Mouse (Mus musculus): ENCODE measurements at regions not wholly inside any gene's neighbourhood (a gene's known extent, or its start where the extent isn't known, plus 50 kb on each side); places are given as distances from the start of the nearest gene placed in this dataset.

DNA sequence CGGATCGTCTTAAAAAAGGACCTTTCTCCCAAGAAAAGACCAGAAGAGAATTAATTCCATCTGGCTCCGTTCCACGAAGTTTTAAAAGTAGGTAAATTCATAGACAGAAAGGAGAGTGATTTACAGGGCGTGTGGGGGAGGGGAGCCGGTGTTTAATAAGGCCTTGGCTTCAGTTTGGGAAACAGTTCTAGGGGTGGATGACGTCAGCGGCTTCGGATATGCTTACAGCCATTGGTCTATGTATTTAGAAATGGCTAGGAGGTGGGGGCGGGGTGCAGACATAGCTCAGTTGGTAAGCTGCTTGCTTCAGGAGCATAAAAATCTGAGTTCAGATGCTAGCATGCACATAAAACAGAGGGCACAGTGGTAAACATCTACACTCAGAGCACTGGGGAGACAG is 127.0 kb downstream of the Gadd45g start:
- DNase-seq (ENCODE audit: low spot score in 2 of 2), result peak in 1 of 2 experiments; percentile 10

DNA sequence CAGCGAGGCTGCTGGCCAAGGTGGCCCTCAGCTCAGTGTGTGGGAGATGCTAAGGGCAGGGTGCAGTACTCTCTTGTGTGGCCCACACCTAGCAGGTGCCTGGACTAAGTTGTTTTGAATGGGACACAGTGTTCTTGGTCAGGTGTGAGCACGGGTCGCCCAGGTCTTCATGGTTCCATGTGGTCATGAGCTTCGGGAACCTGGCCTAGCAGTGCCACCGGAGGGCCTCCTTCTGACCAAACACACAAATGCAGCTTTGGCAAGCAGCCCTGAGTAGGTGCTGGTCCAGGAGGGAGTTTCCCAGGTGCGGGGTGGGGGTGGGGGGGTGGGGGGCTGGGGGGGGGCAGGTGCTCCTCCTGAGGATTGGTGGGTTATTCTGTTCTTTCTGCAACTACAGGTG is 127.6 kb downstream of the Gadd45g start:
- no peak for DNase-seq (ENCODE audit: low spot score in 2 of 2)

DNA sequence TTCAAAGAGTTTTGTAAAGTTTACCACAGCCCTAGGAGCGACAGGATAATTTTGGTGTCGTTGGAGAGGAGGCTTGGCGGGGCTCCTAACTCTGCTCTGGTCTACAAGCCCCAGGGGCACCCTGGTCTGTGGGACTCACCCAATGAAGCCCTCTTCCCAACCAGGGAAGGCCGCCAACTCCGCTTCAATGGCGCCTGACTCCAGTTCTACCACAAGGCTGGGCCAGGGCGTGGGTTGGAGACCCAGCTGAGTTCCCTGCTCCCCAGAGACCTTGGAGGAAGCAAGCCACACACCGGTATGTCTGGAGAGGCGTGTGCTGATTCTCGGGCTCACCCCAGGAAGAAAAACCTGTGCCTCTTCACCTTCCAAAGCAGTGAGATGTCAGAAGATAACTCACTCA is 128.9 kb downstream of the Gadd45g start:
- no peak for DNase-seq (ENCODE audit: low spot score in 2 of 2)

DNA sequence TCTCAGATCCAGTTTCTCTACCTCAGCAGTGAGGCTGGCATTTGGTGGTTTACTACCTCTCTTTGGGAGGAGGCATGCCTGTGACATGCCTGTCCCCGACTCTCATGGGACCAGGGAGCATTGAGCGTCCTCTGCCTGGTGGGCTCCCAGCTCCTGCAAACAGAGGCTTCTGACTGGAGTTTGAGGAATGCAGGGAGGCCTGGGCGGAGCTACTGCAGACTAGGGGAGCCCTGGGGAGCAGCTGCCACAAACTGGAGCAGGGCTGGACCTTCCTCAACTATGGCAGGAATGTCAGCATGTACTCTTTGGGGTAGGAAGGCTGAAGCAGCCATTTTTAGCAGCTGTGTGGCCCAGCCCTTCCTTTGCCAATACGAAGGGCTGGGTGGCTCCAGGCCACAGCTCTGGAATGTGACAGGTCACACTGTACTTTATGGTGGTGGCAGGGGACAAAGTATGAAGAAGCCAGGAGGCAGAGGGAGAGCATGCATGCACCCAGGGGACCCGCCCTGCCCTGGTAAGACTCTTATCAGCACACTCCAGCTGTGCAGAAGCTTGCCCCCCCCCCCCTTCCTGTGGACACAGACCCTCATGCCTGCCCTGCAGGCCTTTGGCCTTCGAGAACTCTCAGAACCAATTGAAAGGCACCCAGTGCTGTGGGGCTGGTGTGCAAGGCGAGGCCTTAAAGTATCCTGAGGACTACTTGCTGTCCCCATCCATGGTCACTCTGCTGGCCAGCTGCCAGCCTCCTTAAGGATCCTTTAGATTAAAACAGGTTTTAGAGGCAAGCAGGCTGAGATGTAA is 129.5 kb downstream of the Gadd45g start:
- DNase-seq (ENCODE audit: low spot score in 2 of 2), result no peak

DNA sequence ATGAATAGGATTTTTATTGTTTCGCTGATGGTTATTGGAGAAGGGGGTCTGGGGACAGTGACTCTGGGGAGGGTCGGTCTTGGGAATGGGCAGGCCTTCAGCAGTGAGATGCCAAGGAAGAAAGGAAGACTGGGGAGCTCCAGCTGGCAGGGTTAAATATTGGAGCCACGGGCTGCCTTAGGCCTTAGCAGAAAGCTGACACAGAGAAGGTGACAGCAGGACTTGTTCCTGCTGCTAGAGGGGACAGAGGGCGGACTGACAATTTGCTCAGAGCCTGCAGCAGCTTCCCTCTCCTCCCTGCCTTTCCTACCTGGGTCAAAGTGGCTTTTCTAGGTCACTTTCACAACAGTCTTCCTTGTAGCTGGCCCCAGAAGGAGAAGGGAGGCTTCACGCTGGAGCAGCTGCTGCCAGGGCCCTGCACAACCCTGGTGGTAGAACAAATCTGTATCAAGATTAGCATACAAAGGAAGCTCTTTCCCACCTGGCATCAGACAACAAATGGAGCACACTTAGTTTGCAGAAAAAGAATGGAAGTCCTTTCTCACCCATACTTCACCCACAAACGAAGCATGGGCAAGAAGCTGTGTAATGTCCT is 130.2 kb downstream of the Gadd45g start:
- no peak for DNase-seq (ENCODE audit: low spot score in 2 of 2)

DNA sequence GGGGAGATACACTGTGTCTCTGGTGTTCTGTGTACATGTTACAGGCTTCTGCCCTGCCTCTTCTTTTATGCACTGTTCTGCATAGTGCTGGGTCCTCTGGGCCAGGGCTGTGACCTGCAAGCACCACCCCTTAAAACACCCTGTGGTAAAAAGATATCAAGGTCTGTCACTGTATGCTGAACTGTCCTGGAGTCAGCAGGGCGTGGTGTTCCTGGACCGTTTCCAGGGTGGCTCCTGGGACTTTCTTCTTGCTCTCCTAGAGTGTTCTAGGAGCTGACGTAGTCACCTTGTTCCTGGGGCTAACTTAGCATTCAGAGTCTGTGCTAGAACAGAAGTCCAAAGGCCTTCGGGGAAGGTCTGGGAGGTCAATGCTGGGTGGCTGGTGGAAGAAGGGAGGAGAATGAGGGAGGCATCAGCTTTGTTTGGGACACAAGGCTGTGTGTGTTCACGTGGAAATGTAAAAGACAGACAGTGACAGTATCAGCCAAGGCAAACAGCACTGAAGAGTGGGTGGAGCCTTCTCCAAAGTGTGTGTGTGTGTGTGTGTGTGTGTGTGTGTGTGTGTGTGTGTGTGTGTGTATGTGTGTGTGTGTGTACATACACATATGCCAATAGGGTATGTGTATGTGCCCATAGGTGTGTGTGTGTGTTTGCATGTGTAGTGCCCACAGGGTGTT is 133.0 kb downstream of the Gadd45g start:
- no peak for DNase-seq (ENCODE audit: low spot score in 2 of 2)

DNA sequence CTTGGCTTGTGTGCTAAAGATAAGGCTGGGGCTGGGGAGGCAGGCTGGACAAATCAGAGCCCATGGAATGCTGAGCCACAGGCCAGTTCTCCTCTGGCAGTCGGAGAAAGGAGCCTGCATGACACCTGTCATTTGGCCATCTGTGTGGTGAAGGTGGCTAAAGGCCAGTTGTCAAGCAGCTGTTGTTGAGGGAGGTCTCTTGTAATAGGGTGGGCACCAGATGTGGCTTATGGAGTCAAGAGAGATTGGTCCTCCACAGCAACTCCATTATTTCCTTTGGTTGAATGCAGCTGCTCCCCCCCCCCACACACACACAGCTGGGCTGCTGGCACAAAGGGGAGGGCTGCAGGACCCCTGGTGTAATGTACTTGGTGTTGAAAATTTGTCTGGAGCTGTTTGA is 133.9 kb downstream of the Gadd45g start:
- DNase-seq (ENCODE audit: low spot score in 2 of 2), result no peak

DNA sequence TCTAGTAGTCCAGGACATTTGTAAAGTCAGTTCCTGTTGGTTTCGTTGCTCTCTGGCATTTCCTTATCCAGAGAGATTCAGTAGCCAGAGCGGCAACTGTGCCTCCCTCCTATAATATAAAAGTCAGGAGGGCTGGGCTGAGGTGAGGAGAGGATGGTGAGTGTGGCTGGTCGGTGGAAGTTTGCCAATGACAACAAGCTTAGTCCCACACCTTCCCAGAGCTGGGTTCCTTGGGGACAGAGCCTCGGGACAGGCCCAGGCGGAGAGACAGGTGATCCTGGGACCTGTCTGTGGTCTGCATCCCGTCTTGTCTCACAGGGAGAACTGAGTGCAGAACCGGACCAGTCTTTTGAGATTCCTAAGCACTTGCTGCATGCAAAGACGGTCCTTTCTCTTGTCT is 136.5 kb downstream of the Gadd45g start:
- DNase-seq (ENCODE audit: low spot score in 2 of 2), result no peak

DNA sequence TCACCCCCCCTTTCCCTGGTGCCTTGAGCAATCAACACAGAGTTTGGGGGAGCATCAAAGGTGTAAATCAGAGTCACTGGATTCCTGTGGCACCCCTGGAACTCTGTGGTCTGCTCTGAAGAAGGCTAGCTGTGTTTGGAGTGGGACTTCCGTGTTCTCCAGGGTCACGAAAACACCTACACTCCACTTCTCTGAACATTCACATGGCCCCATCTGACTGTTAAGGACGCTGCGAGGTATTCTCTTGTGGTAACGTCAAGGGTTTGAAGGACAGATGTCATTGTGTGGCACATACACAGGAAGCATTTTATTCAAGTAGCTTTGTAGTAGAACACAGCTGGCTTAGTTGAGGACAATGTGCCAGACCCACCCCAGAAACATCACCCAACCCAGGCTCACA is 137.1 kb downstream of the Gadd45g start:
- DNase-seq (ENCODE audit: low spot score in 2 of 2), result no peak

DNA sequence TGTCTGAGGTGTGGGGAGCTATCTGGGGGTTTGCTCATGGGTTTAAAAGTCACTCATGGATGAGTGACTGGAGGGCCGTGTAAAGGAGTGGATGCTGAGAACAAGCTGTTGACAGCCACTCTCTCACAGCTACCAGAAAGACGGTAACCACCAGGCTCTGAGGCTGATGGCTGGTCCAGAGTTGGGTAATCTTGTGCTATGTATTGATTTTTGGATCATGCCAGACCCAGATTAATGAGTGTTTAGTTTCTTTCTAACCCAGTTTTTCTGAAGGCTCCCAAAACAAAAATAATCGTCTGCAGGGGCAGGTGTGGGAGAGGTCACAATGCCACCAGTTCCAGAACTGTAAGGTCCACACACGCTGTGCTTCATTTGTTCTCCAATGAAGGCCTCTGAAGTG is 144.9 kb downstream of the Gadd45g start:
- no peak for DNase-seq (ENCODE audit: low spot score in 2 of 2)

DNA sequence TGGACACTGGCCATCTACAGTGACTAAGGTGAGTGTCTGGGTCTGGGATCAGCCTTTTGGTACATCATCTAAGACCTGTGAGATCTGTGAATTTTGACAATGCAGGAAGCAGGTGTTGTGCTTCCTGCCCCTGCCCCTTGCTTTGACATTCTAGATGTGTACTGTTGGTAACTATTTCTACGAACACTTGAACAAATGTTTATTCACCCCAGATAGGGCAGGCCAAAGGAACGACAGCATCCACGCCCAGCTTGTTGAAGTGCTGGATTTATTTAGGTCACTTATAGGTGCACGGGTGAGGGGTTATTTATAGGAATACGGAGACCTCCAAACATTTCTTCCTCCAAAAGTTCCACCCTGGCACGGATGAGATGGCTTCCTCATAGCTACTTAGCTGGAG is 146.4 kb downstream of the Gadd45g start:
- DNase-seq (ENCODE audit: low spot score in 2 of 2), result no peak

DNA sequence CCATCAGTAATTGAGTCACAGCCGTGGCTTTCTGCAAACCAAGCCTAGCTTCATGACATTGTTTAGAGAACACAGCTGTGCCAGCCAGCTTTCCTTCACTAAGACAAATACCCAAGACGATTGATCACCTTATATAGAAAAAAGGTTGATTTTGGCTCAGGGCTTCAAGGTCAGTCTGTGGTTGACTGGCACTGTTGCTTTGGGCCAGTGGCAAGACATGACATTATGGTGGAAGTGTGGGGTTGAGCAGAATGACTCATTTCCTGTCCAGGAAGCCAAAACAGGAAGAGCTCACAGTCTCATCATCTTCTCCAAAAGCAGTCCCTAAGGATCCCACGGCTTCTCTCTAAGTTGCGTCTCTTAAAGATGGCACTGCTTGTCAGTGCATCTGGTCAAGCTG is 149.7 kb downstream of the Gadd45g start:
- DNase-seq (ENCODE audit: low spot score in 2 of 2), result no peak

DNA sequence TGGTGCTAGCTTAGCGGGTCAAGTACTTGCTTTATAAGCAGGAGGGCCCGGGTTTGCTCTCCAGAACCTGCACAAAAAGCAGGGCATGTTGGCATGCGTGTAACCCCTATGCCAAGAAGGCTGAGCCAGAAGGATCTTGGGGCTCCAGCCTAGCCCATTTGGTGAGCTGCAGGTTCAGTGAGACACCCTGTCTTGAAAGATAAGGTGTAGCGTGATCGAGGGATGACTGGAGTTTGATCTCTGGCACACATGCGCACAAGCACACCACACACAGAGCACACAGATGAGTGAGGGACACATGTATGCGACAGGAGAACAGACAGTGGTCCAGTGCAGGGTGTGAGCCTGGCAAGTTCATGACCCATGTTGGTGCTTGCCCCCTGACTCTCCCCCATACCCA is 152.1 kb downstream of the Gadd45g start:
- no peak for DNase-seq (ENCODE audit: low spot score in 2 of 2)

DNA sequence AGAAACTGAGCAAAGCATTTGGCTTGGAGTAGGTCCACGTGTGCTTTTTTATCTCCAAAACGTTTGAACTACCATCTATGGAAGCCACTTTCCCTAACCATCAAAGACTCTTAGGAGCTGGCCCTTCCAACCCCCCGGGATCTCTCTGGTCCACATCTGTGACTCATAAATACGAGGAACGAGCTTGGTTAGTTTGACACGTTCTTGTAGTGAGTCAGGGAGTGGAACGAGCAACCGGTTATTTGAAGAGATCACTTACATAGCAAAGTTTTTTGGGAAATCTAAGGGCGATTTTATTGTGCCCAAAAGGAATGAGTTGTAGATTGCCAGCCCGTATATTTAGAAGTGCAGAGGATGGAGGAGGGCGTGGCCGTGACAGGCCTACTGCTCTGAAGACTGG is 155.3 kb downstream of the Gadd45g start:
- no peak for DNase-seq (ENCODE audit: low spot score in 2 of 2)

DNA sequence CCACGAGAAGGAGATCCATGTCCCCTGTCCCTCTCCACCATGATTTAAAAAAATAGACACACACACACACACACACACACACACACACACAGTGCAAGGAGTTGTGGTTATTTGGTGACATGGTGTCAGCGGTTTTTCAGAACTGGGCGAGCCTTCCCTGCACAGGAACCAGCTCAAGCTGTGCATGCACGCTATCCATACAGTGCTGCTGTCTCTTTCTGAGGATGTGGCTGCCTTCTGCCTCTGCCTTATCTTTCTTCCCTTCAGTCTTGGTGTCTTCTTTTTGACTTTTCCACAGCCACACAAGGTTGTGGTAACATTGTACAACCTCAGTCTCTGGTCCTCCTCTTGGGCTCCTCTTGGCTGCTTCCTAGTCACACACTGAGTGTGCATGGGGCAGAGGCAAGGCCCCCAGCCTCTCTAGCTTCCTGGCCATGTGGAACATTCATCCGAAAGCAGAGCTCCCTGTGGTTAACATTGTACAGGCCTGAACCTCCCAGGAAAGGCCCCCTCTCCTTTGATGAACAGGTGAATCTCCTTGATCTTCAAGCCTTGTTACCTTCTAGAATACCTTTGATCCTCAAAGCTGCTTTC is 157.6 kb downstream of the Gadd45g start:
- no peak for DNase-seq (ENCODE audit: low spot score in 2 of 2)

DNA sequence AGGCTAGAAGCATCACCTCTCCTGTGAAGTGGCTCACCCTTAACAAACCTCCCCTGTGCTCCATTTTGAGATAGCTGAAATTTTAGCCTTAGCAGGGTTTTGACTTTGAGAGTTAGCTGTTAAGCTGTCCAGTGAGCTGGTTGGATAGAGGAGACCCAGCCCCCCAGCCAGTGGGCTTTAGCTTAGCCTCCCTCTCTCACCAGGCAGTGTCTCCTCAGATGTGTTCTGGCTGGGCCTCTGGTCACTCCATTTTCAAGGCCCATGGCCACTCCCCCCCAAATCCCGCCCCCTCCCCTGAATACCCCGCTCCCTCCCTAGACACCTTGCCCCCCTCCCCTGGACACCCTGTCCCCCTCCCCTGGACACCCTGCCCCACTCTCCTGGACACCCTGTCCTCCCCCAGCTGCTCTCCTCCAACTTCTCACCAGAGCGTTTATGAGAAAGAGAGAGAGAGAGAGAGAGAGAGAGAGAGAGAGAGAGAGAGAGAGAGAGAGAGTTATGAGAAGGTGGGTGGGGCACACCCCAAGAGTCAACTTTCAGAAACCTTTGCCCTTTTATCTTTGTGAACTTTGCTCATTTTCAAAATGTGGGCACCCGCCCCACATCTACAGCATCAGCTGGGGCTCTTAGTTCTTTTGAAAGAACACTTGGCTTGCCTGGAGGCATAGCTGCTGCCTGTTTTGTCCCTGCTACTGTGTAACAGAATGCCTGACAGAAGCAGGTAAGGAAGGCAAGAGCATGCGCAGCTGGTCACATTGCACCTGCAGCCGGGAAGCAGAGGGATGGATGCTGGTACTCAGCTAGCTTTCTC is 161.3 kb downstream of the Gadd45g start:
- no peak for DNase-seq (ENCODE audit: low spot score in 2 of 2)

DNA sequence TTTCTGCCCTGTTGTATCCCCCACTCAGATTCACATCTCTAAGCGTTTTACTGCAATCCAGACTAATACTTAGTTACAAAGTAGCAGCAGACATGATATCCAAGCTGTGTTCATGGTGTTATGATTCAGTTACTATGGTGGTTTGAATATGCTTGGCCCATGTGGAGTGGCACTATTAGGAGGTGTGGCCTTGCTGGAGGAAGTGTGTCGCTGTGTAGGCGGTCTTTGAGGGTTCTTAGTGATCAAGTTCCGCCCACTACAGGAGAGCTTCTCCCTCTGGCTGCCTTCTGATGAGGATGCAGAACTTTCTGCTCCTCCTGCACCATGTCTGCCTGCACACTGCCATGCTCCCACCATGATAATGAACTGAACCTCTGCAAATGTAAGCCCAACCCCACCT is 162.8 kb downstream of the Gadd45g start:
- DNase-seq (ENCODE audit: low spot score in 2 of 2), result no peak

DNA sequence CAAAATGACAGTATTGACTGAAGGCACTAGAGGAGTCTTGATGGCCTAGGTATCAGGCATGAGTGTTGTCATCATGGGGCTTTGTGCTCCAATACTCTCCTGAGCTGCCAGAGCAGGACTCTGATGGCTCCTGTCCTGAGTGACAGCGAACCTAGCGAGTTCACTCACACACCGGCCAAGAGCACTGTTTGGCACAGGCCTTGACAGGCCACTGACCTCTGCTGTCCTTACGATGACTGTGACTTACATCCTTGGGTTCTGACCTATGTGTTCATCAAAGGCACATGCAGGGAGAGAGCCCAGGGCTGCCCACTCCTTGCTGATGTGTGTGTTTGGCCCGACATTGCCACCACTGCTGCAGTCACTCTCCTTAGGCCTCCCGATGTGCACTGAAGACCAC is 163.3 kb downstream of the Gadd45g start:
- DNase-seq (ENCODE audit: low spot score in 2 of 2), result no peak

DNA sequence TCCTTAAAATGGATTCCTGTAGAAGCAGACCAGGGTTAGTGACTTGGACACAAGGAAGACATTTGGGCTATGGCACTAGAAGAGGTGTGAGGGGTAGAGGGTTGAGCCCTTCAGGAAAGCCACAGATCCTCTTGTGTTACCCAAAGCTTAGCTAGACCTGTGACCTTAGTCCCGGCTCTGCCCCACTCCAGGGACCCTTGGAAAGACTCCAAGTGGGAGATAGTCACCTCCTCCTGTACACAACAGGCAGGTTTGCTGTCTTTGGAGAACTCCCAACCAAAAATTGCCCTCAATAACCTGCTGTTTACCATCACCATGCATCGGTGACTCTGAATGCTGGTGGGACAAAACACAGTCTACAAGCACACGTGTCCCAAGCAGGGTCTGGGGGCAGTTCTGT is 164.5 kb downstream of the Gadd45g start:
- no peak for DNase-seq (ENCODE audit: low spot score in 2 of 2)

DNA sequence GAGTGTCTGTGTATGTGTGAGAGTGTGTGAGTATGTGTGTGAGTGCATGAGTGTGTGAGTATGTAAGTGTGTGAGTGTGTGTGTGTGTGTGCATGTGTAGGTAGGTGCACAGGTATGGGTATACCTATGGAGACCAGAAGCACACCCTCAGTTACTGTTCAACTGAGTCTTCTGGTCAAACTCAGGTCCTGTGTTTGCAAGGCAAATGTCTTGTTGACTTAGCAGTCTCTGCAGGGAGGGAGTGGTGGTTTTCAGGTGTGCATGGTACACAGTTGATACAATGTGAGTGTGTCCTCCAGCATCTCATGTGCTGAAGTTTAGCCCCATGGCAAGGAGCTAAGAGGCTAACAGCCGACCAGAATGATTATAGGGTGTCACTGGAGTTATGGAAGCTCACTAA is 166.7 kb downstream of the Gadd45g start:
- DNase-seq (ENCODE audit: low spot score in 2 of 2), result no peak

DNA sequence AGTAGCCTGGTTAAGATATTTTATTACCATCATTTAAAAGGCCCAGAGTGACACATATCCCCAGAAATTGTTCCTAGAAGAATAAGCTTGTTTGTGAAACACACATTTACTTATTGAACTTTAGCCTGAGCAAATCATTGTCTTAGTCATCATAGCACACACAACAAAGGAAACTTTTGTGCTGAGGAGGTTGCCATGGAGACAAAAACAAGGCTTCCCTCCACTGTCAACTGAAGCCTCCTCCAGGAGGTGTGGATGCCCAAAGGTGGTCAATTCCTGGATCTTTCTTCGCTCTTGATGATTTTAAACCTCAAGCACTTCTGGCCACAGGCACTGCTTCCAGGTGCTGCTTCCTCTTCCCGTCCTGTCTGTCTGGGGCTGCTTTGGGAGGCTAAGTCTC is 167.3 kb downstream of the Gadd45g start:
- no peak for DNase-seq (ENCODE audit: low spot score in 2 of 2)

DNA sequence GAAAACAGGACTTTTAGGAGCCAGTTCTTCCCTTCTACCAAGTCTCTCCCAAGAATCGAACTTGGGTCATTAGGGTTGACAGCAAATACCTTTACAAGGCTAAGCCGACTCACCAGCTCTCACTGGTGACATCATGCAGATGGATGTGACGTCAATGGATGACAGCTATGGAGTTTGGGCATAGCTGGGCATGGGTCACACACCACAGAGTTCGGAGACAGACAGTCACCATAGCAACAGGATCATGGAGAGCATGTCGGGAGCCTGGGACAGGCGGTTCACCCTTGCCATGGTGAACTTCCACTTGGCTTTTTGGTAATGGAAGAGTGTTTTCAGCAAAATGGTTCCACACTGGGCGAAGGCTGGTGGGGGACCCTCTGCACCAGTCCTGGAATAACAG is 168.1 kb downstream of the Gadd45g start:
- DNase-seq (ENCODE audit: low spot score in 2 of 2), result no peak
